Mouse (Mus musculus): ENCODE results near the gene Bpifb3. TPM values are rescaled to one million over a fixed set of nuclear protein-coding genes. Genes with fewer than 3 reads are reported as not detected.

The Bpifb3 gene
- polyA plus RNA-seq, 1 experiment from 2014 or later: 0.05 TPM

GRCm38 (mm10) chr2:153962821-153963331, 44.8 kb downstream of the Bpifb3 start:
- WGBS: 67% methylated on average over 4 of the region's 4 CpGs
- ATAC-seq (ENCODE audit: low FRiP score, low TSS enrichment) (no peak), DNase-seq (ENCODE audit: low spot score) (no peak)
- no peaks in the 10 kb centered on the region for H3K27me3 ChIP-seq (ENCODE audit: control insufficient read depth, insufficient read depth, low read length)
- no peak overlapping the region for H3K4me2 ChIP-seq (replicated peaks; ENCODE audit: low read depth)
- no peaks in the 10 kb centered on the region for H3K36me3 ChIP-seq (ENCODE audit: control insufficient read depth, insufficient read depth, low read length)
- no peaks in the 10 kb centered on the region for H3K4me1 ChIP-seq (replicated peaks; ENCODE audit: control insufficient read depth, insufficient read depth)
- TF ChIP-seq EP300 (optimal IDR thresholded peaks at IDR 0.05): no peak
- no peak for TF ChIP-seq CTCF (IDR thresholded peaks at IDR 0.05; ENCODE audit: low read depth)
- H3K4me3 ChIP-seq (ENCODE audit: low read depth, low read length): no peak overlapping the region
- no peaks in the 10 kb centered on the region for H3K9me3 ChIP-seq (ENCODE audit: control insufficient read depth, low read length)
- H3K27ac ChIP-seq (replicated peaks): no peak overlapping the region
- H3K9ac ChIP-seq (ENCODE audit: low read length): no peak overlapping the region

GRCm38 (mm10) chr2:153963334-153963733, 45.3 kb downstream of the Bpifb3 start:
- 77% methylated on average over 1 of the region's 1 CpGs for WGBS
- H3K9ac ChIP-seq (ENCODE audit: low read length): no peak overlapping the region
- H3K4me2 ChIP-seq (replicated peaks; ENCODE audit: low read depth): no peak overlapping the region
- no peak for TF ChIP-seq CTCF (IDR thresholded peaks at IDR 0.05; ENCODE audit: low read depth)
- no peaks in the 10 kb centered on the region for H3K4me1 ChIP-seq (replicated peaks; ENCODE audit: control insufficient read depth, insufficient read depth)
- H3K4me3 ChIP-seq (ENCODE audit: low read depth, low read length): no peak overlapping the region
- no peak for ATAC-seq (ENCODE audit: low FRiP score, low TSS enrichment)
- H3K9me3 ChIP-seq (ENCODE audit: control insufficient read depth, low read length): no peaks in the 10 kb centered on the region
- H3K27ac ChIP-seq (replicated peaks): no peak overlapping the region
- H3K27me3 ChIP-seq (ENCODE audit: control insufficient read depth, insufficient read depth, low read length): no peaks in the 10 kb centered on the region
- no peak for DNase-seq (ENCODE audit: low spot score)
- H3K36me3 ChIP-seq (ENCODE audit: control insufficient read depth, insufficient read depth, low read length): no peaks in the 10 kb centered on the region

GRCm38 (mm10) chr2:153970221-153970620, 52.2 kb downstream of the Bpifb3 start:
- Histone ChIP-seq H3K4me3 (ENCODE audit: low read depth, low read length) (no peak overlapping the region), H3K4me2 (replicated peaks; ENCODE audit: low read depth) (no peak overlapping the region), H3K27me3 (ENCODE audit: control insufficient read depth, insufficient read depth, low read length) (no peaks in the 10 kb centered on the region), H3K27ac (replicated peaks) (no peak overlapping the region), H3K9ac (ENCODE audit: low read length) (no peak overlapping the region), H3K9me3 (ENCODE audit: control insufficient read depth, low read length) (no peaks in the 10 kb centered on the region), H3K36me3 (ENCODE audit: control insufficient read depth, insufficient read depth, low read length) (no peaks in the 10 kb centered on the region), H3K4me1 (replicated peaks; ENCODE audit: control insufficient read depth, insufficient read depth) (no peaks in the 10 kb centered on the region)
- ATAC-seq (ENCODE audit: low FRiP score, low TSS enrichment) (no peak), DNase-seq (ENCODE audit: low spot score) (no peak)
- 63% methylated on average over 5 of the region's 5 CpGs for WGBS
- no peak for TF ChIP-seq EP300 (optimal IDR thresholded peaks at IDR 0.05)
- no peak for TF ChIP-seq CTCF (IDR thresholded peaks at IDR 0.05; ENCODE audit: low read depth)

- 59% methylated on average over 5 of the region's 5 CpGs for WGBS
- TF ChIP-seq EP300 (optimal IDR thresholded peaks at IDR 0.05): no peak
- TF ChIP-seq CTCF (IDR thresholded peaks at IDR 0.05; ENCODE audit: low read depth): no peak
- no peak within 1 kb of the TSS for H3K9ac ChIP-seq (ENCODE audit: low read length)
- no peak within 1 kb of the TSS for H3K4me3 ChIP-seq (ENCODE audit: low read depth, low read length)
- peak; percentile 59; the same call in 1 of the 2 replicates for ATAC-seq (ENCODE audit: low FRiP score, low TSS enrichment)
- no peaks in the 10 kb centered on the region for H3K27me3 ChIP-seq (ENCODE audit: control insufficient read depth, insufficient read depth, low read length)
- H3K4me1 ChIP-seq (replicated peaks; ENCODE audit: control insufficient read depth, insufficient read depth): no peaks in the 10 kb centered on the region
- H3K27ac ChIP-seq (replicated peaks): no peak within 1 kb of the TSS
- no peaks in the 10 kb centered on the region for H3K36me3 ChIP-seq (ENCODE audit: control insufficient read depth, insufficient read depth, low read length)
- H3K9me3 ChIP-seq (ENCODE audit: control insufficient read depth, low read length): no peaks in the 10 kb centered on the region
- H3K4me2 ChIP-seq (replicated peaks; ENCODE audit: low read depth): no peak within 1 kb of the TSS
- DNase-seq (ENCODE audit: low spot score): no peak
These were observed 56.6 kb downstream of the Bpifb3 start, which contains the start of gene Bpifa6 for GRCm38 (mm10) chr2:153974582-153974981. Gene Bpifa6, plus strand, starts transcription at chr2:153974945.

Other genes with a start within 250 kb of the Bpifb3 start
- not detected in 2 replicates for gene Dnmt3c, start 221.6 kb upstream of the Bpifb3 start, polyA plus RNA-seq (2015; fragmentation: Nextera tagmentation; extraction: Ambion mirVana)
- gene Mapre1, start 177.0 kb upstream of the Bpifb3 start, polyA plus RNA-seq (2015; fragmentation: Nextera tagmentation; extraction: Ambion mirVana): 157 and 163 TPM in 2 replicates
- 0.16 and 0.18 TPM in 2 replicates for gene Efcab8, start 138.3 kb upstream of the Bpifb3 start, polyA plus RNA-seq (2015; fragmentation: Nextera tagmentation; extraction: Ambion mirVana)
- not detected in 2 replicates for gene Sun5, start 47.1 kb upstream of the Bpifb3 start, polyA plus RNA-seq (2015; fragmentation: Nextera tagmentation; extraction: Ambion mirVana)
- gene Bpifb2, start 43.2 kb upstream of the Bpifb3 start, polyA plus RNA-seq (2015; fragmentation: Nextera tagmentation; extraction: Ambion mirVana): not detected in 2 replicates
- gene Bpifb6, start 17.8 kb upstream of the Bpifb3 start, polyA plus RNA-seq (2015; fragmentation: Nextera tagmentation; extraction: Ambion mirVana): not detected in 2 replicates
- gene Bpifb4, start 20.0 kb downstream of the Bpifb3 start, polyA plus RNA-seq (2015; fragmentation: Nextera tagmentation; extraction: Ambion mirVana): 0.18 and 0.48 TPM in 2 replicates
- gene Bpifa6, start 56.7 kb downstream of the Bpifb3 start, polyA plus RNA-seq (2015; fragmentation: Nextera tagmentation; extraction: Ambion mirVana): 1.5 and 1.6 TPM in 2 replicates
- gene Bpifa2, start 90.0 kb downstream of the Bpifb3 start, polyA plus RNA-seq (2015; fragmentation: Nextera tagmentation; extraction: Ambion mirVana): not detected in 2 replicates
- gene Bpifa3, start 212.1 kb downstream of the Bpifb3 start, polyA plus RNA-seq (2015; fragmentation: Nextera tagmentation; extraction: Ambion mirVana): not detected in 2 replicates
- not detected in 2 replicates for gene Bpifa1, start 224.7 kb downstream of the Bpifb3 start, polyA plus RNA-seq (2015; fragmentation: Nextera tagmentation; extraction: Ambion mirVana)
- gene Bpifa5, start 244.4 kb downstream of the Bpifb3 start, polyA plus RNA-seq (2015; fragmentation: Nextera tagmentation; extraction: Ambion mirVana): not detected in 2 replicates